Mouse (Mus musculus): ENCODE data around the gene Fcgbp.

DNA sequence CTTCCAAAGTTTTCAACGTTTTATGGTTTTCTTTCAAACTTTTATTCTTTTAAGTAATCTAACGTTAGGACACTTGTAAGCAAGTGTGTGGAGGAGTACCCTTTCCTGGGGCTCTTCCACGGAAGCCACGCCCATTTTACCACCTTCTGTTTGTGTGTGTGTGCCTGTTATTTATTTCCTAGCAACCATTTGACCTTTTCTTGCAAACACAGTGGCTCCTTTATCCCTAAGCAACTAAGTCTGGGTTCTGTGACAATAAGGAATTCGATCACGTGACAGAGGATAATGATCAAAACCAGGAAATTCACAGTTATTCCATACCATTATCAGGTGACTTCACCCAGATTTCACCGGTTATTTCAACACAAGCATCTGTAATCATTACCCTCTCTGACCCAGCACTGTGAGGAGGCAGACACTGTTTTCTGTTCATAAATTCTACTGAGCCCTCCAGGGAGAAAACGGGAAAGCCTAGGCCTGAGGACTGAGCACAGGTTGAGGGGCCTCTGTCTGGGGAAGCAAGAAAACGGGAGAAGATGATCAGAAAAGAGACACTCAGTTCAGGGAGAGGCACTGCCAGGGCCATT lies 90.2 kb downstream of the Fcgbp start:
- TF ChIP-seq CTCF (IDR thresholded peaks at IDR 0.05; ENCODE audit: low read depth, low read length), result no peak
- TF ChIP-seq GATA1 (IDR thresholded peaks at IDR 0.05; ENCODE audit: borderline replicate concordance, low read length), result no peak
- no peak for TF ChIP-seq TAL1 (conservative IDR thresholded peaks at IDR 0.05; ENCODE audit: low read depth, low read length)

All from G1E (cell line).